Mouse (Mus musculus) kidney, adult 9 months (tissue): ENCODE data around the gene Stk33.
A peak's percentile ranks its signal among the peaks of the same experiment; 100 is the strongest.

Experiments
- DNase-seq: peaks from one replicate; pipeline ENCODE4 v3.0.0; 2022

Gene Stk33

GRCm38 (mm10) chr7:109347241-109347640, 91.6 kb downstream of the Stk33 start:
- DNase-seq, result no peak

GRCm38 (mm10) chr7:109331722-109332121, 107.2 kb downstream of the Stk33 start:
- no peak for DNase-seq

- no peak for DNase-seq
These were observed 110.1 kb downstream of the Stk33 start for GRCm38 (mm10) chr7:109328772-109329171.

DNA sequence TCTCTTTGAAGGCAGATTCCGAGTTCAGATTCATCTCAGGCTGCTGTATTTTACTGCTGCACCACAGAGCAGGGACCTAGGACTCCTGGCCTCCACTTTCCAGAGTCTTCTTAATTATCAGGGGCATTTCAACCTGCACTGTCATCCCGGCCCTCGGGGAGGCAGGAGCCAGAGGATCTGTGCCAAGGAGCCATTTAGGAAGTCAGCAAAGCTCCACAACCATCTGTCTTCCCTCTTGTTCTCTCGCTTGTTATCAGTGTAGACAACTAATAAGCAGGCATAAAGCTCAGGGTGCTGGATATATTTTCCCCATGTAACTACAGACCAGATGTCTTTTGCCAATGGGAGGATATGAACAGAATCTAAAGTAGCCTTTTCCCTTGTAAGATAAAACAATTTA, 112.1 kb downstream of the Stk33 start:
- DNase-seq, result no peak

- DNase-seq, result no peak
These were observed 113.2 kb downstream of the Stk33 start for GRCm38 (mm10) chr7:109325731-109326130.

DNA sequence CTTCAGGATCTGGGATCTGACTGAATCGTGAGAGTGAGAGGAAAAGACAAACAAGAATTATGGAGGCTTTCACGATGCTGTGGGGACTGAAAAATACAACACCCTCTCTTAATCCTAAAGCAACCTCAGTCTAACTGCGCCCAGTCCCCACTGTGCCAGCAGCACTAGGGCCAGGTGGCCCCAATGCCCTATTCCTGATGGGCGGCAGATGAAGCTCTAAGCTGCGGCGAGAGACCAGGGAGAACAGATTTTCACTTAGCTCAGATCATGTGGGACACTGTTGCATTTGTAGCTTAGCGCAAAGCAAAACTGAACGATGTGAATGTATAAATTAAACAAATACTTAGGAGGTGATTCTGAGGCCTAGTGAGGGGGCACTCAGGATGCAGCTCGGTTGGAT, 113.7 kb downstream of the Stk33 start:
- DNase-seq, result no peak

DNA sequence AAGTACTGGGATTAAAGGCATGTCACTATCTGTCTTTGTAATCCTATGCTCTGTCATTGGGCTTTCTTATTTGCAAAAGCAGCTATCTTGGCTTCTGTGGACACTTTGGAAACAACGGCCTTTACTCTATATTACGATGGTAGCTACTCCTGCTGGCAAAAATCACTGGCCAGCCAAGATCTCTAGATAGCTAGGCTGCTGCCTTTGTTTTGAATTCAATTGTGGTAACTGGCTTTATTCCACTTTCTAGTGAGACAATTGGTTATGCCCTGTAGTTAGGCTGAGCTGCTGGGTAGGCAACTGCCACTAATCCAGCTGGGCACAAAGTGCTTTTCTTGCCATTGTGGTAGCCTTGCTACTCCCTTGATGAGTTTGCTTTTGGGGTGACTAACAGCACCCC, 129.4 kb downstream of the Stk33 start:
- DNase-seq, result no peak

DNA sequence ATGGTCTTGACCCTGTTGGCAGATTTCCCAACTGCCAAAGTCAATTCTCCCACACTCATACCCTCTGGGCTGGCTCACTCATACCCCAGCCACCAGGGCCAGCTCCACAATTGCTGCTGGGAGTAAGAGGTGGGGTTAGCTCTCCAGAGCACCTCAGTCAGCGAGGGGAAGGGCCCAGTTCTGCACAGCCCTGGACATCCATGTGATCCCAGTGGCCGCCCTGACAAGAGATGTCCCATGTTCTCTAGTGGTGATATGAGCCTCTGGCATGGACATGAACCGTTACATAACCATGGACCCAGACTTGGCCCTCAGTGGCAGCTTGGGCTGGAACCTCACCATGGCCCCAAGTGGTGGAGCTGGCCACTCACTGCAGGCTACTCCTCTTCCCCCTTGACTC, 143.1 kb downstream of the Stk33 start:
- DNase-seq, result no peak

DNA sequence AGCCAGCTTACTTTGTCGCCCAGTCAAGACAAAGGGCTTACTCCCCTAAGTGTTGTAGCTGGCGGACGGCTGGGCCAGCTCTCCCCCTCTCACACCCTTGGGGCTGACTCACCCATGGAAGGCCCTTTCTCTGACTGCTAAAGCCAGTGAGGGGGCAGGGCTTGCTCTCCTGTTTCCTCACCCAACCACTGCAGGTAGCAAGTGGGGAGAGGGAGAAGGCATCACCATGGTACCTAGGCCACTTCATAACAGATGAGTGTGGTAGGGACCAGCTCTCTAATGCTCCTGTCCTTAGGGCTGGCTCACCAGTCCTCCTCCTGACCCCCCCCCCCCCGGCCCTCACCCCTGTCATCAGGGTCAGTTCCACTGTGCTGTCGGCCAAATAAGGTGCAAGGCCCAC, 143.5 kb downstream of the Stk33 start:
- DNase-seq, result no peak

DNA sequence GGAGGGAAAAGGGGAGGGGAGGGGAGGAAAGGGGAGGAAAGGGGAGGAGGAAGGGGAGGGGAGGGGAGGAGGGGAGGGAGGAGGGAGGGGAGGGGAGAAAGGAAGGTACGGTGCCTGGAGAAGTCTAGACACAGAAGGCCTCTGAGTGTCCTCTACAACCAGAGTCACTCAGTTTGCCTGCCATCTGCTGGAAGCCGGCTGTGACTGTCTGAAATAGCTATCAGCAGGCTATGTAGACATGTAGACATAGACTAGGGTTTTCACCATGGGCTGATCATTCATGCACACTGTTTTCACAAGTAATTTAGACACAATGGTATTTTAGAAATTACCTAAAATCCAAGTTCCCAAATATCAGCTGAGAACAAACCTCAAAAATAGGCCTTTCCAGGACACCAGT, 148.4 kb downstream of the Stk33 start:
- no peak for DNase-seq

DNA sequence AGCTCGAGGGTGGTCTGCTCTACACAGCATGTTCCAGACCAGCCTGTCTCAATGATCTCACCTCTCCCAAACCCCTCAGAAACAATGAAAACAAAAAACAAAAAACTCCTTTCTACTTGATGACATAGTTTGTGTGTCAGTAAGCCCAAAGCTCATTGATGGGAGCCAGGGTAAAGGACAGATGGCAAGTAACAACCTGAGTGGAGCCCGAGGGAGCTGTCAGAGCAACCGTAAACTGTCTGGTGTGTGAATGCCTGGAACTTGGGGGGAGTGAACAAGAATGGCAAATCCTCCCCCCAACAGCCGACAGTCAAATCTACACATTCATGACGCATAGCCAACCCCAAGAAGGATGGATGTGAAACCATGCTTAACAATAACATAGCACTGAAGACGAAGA, 149.8 kb downstream of the Stk33 start:
- DNase-seq, result no peak

- no peak for DNase-seq
These were observed 156.8 kb downstream of the Stk33 start for GRCm38 (mm10) chr7:109282106-109282505.

- DNase-seq, result no peak
These were observed 162.3 kb downstream of the Stk33 start for GRCm38 (mm10) chr7:109276622-109277021.

GRCm38 (mm10) chr7:109275901-109276300, 163.0 kb downstream of the Stk33 start:
- DNase-seq, result no peak

DNA sequence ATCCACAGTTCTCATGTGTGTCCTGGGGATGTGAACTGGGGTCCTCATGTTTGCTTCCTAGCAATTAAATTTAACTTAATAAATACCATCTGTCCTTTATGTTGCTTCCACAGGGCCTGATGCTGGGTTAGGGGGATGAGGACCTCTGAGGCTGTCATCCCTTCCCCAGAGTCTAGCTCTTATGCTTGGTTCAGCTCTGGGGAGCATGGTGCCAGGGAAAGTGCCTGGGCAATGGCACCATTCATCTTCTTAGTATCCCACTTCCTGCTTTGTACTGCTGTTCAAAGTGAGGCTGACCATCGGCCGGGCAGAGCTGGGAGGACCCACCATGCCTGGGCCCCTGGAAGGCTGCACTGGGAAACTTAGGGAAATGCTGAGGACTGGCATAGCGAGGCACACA, 163.7 kb downstream of the Stk33 start:
- no peak for DNase-seq

DNA sequence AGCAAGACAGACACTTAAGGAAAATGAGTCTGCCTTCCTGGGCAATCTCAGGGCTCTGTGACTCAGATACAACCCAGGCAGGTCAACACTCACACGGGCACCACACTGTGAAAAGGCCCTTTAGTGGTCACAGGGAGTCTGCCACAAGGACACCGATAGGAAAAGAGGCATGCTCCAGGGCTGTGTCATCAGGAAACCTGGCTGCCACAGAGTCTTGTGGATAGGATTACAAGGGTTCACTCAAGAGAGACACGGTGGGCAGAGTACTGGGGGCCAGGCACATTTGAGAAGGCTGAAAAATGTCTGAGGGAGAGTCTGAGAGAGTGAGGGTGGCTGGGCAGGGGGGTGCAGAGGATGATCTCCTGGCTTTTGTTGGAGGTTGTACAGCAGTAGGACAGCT, 164.6 kb downstream of the Stk33 start:
- no peak for DNase-seq

- DNase-seq, result peak; percentile 56
These were observed 169.8 kb downstream of the Stk33 start for GRCm38 (mm10) chr7:109269046-109269445.

DNA sequence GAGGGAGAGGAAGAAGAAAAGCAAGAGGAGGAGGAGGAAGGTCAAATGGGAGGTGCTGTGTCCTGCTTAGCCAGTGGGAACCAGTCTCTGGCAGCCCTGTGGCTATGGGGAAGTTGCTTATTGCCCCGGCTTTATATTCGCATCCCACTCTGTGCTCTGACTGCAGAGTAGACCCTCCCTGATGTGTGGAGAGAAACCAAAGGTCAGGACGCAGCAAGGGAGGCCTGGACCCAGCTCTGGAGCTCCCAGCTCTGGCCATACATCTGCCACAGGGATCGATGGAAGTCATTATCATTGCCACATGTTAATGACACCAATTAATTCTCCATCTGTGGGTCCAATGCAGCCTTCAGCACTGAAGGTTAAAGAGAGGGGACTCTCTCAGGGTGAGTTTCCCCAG, 171.5 kb downstream of the Stk33 start:
- DNase-seq, result no peak

DNA sequence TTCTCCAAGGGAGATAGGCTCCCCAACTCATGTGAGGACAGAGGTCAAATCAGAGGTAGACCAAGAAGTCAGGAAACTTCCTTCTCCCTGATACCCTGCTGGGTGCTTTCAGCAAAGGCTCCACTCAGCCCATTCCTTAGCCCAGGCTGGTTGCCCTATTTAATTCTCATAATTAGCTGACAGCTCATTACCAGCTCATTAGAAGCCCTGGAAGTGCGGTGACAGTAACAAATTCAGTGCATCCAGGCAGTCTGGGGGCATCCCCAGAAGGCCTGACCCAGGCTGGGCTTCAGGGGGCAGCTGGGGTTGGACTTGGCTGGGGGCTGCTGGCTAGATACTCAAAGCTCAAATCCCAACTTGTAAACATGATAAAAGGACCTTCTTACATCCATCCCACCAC, 172.7 kb downstream of the Stk33 start:
- no peak for DNase-seq

- DNase-seq, result no peak
These were observed 173.3 kb downstream of the Stk33 start for GRCm38 (mm10) chr7:109265606-109266005.

GRCm38 (mm10) chr7:109255506-109256352, 183.2 kb downstream of the Stk33 start:
- peak; percentile 37 for DNase-seq

- DNase-seq, result no peak
These were observed 187.5 kb downstream of the Stk33 start for GRCm38 (mm10) chr7:109251418-109251817.

DNA sequence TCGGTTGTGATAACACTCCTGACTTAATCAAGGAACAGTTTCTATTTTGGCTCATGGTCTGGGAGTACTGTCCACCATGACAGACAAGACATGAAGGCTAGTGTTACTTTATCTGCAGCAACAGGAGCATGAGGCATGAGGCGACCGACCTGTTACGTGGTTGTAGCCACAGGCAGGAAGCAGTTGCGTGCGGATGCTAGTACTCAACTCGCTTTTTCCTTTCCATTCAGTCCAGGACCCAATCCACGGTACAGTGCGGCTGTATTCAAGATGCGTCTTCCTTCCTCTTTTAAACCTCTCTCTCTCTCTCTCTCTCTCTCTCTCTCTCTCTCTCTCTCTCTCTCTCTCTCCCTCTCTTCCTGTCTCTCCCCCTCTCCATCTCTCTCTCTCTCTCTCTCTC, 194.1 kb downstream of the Stk33 start:
- DNase-seq, result no peak

GRCm38 (mm10) chr7:109241313-109241712, 197.6 kb downstream of the Stk33 start:
- DNase-seq, result peak; percentile 7

- DNase-seq, result no peak
These were observed 199.5 kb downstream of the Stk33 start for GRCm38 (mm10) chr7:109239346-109239745.
